ENCODE assay signal across 22 mouse cellular contexts in the genomic region with DNA sequence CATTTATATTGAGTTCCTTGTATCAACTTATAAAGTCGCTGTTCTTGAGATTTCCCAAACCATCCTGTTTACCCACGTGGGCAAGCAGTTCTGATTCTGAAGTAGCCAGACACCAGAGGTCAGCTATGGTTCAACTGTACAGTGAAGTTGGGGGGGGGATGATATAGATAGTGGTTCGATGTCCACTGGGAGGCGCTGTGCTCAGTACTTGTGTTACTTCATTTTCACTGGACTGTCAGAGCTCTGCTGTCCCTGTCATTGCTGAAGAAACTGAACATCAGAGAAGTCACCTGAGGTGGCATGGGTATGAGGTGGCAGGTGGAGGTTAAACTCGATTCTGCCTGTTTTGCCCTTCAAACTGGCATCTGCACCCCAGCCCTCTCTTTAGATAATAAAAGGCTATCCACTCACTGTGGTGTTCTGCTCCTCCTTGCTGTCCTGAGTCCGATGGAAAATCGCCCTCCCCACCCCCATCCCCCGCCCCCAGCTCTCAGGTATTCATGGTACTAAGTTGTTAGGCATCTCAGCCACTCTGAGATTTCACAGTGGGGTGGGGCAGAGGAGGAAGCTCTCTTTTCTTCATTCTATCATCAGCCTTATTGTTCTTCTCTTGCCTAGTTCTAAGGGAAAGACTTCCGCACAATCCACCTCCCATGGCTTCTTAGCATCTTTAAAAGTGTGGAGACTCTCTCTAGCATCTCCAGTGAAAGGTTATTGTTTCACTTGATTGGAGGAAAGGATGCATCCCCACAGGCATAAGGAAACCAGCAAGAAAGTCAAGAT.
DNase-seq lines count a peak whose midpoint lies in the region; ATAC-seq and TF ChIP-seq lines count a peak whose summit lies in the region.
"Had no signal": no experiment of that assay in that cellular context is flagged by ENCODE, and none has a peak within 500 bp of the region (broad histone marks: within the 10 kb centered on the region; RNA-seq: fewer than 3 reads in every experiment).

No protein-coding gene starts in this region.

- no peaks in the 10 kb centered on the region for H3K36me3 ChIP-seq in kidney, postnatal 0 days (ENCODE audit: insufficient read depth, low read length)
- H3K36me3 ChIP-seq in midbrain, postnatal 0 days (ENCODE audit: insufficient read depth, low read length): no peaks in the 10 kb centered on the region
- H3K36me3 ChIP-seq in midbrain, embryonic 10.5 days: peaks cover 4% of the 10 kb centered on the region; the same call in 1 of the 2 replicates
- H3K36me3 ChIP-seq in ES-Bruce4 (ENCODE audit: control insufficient read depth, insufficient read depth, low read length, poor library complexity, severe bottlenecking) (no peaks in the 10 kb centered on the region), MEL (ENCODE audit: control insufficient read depth in 1 of 2, insufficient read depth in 2 of 2, low read length in 2 of 2) (no peaks in the 10 kb centered on the region; a peak in 1 of 4 replicates)
- H3K36me3 ChIP-seq in hindbrain, embryonic 13.5 days: no peaks in the 10 kb centered on the region
- no peaks in the 10 kb centered on the region for H3K36me3 ChIP-seq in hindbrain, embryonic 16.5 days (ENCODE audit: control insufficient read depth, insufficient read depth, low read length)
- H3K36me3 ChIP-seq: heart, embryonic 13.5 days; neural tube, embryonic 12.5 days had no signal

- H3K27me3 ChIP-seq in kidney, postnatal 0 days (ENCODE audit: insufficient read depth, low read length): no peaks in the 10 kb centered on the region
- no peaks in the 10 kb centered on the region for H3K27me3 ChIP-seq in midbrain, postnatal 0 days (ENCODE audit: insufficient read depth, low read length)
- H3K27me3 ChIP-seq in midbrain, embryonic 10.5 days (ENCODE audit: low read depth, poor library complexity, severe bottlenecking): no peaks in the 10 kb centered on the region
- no peaks in the 10 kb centered on the region for H3K27me3 ChIP-seq in ES-Bruce4 (ENCODE audit: control insufficient read depth, insufficient read depth, low read length, poor library complexity, severe bottlenecking)
- no peaks in the 10 kb centered on the region for H3K27me3 ChIP-seq in MEL (ENCODE audit: control insufficient read depth in 1 of 2, insufficient read depth in 2 of 2, low read length in 2 of 2)
- H3K27me3 ChIP-seq in hindbrain, embryonic 13.5 days: no peaks in the 10 kb centered on the region
- H3K27me3 ChIP-seq in hindbrain, embryonic 16.5 days (replicated peaks; ENCODE audit: control insufficient read depth, insufficient read depth, low read length): no peaks in the 10 kb centered on the region
- H3K27me3 ChIP-seq: heart, embryonic 13.5 days; neural tube, embryonic 12.5 days had no signal

- no peaks in the 10 kb centered on the region for H3K9me3 ChIP-seq in kidney, postnatal 0 days (replicated peaks; ENCODE audit: low read length)
- H3K9me3 ChIP-seq in midbrain, postnatal 0 days (ENCODE audit: low read length): no peaks in the 10 kb centered on the region
- no peaks in the 10 kb centered on the region for H3K9me3 ChIP-seq in midbrain, embryonic 10.5 days (replicated peaks)
- H3K9me3 ChIP-seq in ES-Bruce4 (replicated peaks; ENCODE audit: control insufficient read depth, insufficient read depth, low read length, poor library complexity, severe bottlenecking) (no peaks in the 10 kb centered on the region), MEL (replicated peaks; ENCODE audit: insufficient read depth, low read length) (no peaks in the 10 kb centered on the region)
- no peaks in the 10 kb centered on the region for H3K9me3 ChIP-seq in hindbrain, embryonic 13.5 days
- no peaks in the 10 kb centered on the region for H3K9me3 ChIP-seq in hindbrain, embryonic 16.5 days (ENCODE audit: control insufficient read depth, low read length)
- H3K9me3 ChIP-seq: heart, embryonic 13.5 days; neural tube, embryonic 12.5 days had no signal

- H3K9ac ChIP-seq in kidney, postnatal 0 days (ENCODE audit: low read depth, low read length): no peak overlapping the region
- H3K9ac ChIP-seq in midbrain, postnatal 0 days (replicated peaks; ENCODE audit: low read length, poor library complexity, severe bottlenecking): no peak overlapping the region
- H3K9ac ChIP-seq in ES-Bruce4 (ENCODE audit: low read depth, poor library complexity, severe bottlenecking): no peak overlapping the region
- no peak overlapping the region for H3K9ac ChIP-seq in MEL (ENCODE audit: control insufficient read depth, low read depth, low read length, poor library complexity, severe bottlenecking)
- no peak overlapping the region for H3K9ac ChIP-seq in hindbrain, embryonic 13.5 days
- H3K9ac ChIP-seq in hindbrain, embryonic 16.5 days (ENCODE audit: low read depth, low read length): no peak overlapping the region
- H3K9ac ChIP-seq: heart, embryonic 13.5 days; neural tube, embryonic 12.5 days had no signal

- no peak for ATAC-seq in kidney, postnatal 0 days (replicated peaks; ENCODE audit: low FRiP score, low read depth)
- ATAC-seq in midbrain, postnatal 0 days (ENCODE audit: low FRiP score): peak; percentile 27
- no peak for ATAC-seq in hindbrain, embryonic 13.5 days (ENCODE audit: low FRiP score)
- ATAC-seq in hindbrain, embryonic 16.5 days: no peak
- ATAC-seq: activated CD4-positive, CD25-positive, alpha-beta regulatory T cell, adult 4 months had no signal

- TF ChIP-seq CTCF in kidney, postnatal 0 days (IDR thresholded peaks at IDR 0.05; ENCODE audit: low read depth): peak; percentile 4; the same call in 1 of the 2 replicates
- 0 out of 2 replicates have a peak, but pooled peaks have one; percentile 25 for TF ChIP-seq CTCF in midbrain, postnatal 0 days (IDR thresholded peaks at IDR 0.05)
- TF ChIP-seq CTCF in ES-Bruce4 (IDR thresholded peaks at IDR 0.05; ENCODE audit: low read depth, low read length) (peak; percentile 5), MEL (IDR thresholded peaks at IDR 0.05 in 2 of 3, conservative IDR thresholded peaks at IDR 0.05 in 1 of 3; ENCODE audit: control insufficient read depth in 1 of 3, insufficient read depth in 1 of 3, low read depth in 2 of 3, low read length in 3 of 3, poor library complexity in 1 of 3, severe bottlenecking in 1 of 3) (peak; percentile 16 to 44 (median 35); a peak in 4 of 6 replicates)

- H3K79me2 ChIP-seq in MEL (ENCODE audit: control insufficient read depth, insufficient read depth, low read length, poor library complexity): no peaks in the 10 kb centered on the region

- H3K4me1 ChIP-seq in kidney, postnatal 0 days (replicated peaks; ENCODE audit: insufficient read depth, low read length): no peaks in the 10 kb centered on the region
- H3K4me1 ChIP-seq in midbrain, postnatal 0 days (ENCODE audit: insufficient read depth, low read length): no peaks in the 10 kb centered on the region
- H3K4me1 ChIP-seq in midbrain, embryonic 10.5 days: no peaks in the 10 kb centered on the region
- no peaks in the 10 kb centered on the region for H3K4me1 ChIP-seq in ES-Bruce4 (ENCODE audit: control insufficient read depth, insufficient read depth, low read length)
- H3K4me1 ChIP-seq in MEL (ENCODE audit: control insufficient read depth in 1 of 2, insufficient read depth in 2 of 2, low read length in 2 of 2): peaks cover 0 to 3% of the 10 kb centered on the region in 2 experiments; a peak in 1 of 4 replicates
- no peaks in the 10 kb centered on the region for H3K4me1 ChIP-seq in hindbrain, embryonic 13.5 days (replicated peaks)
- H3K4me1 ChIP-seq in hindbrain, embryonic 16.5 days (ENCODE audit: control insufficient read depth, insufficient read depth, low read depth, low read length): no peaks in the 10 kb centered on the region
- H3K4me1 ChIP-seq: heart, embryonic 13.5 days; neural tube, embryonic 12.5 days had no signal

- WGBS in kidney, postnatal 0 days: 78% methylated on average over 9 of the region's 9 CpGs
- WGBS in midbrain, postnatal 0 days: 89% methylated on average over 9 of the region's 9 CpGs
- 85% methylated on average over 9 of the region's 9 CpGs for WGBS in midbrain, embryonic 10.5 days
- 79% methylated on average over 9 of the region's 9 CpGs for WGBS in hindbrain, embryonic 13.5 days
- WGBS in hindbrain, embryonic 16.5 days: 88% methylated on average over 9 of the region's 9 CpGs

- H3K27ac ChIP-seq in kidney, postnatal 0 days: no peak overlapping the region
- H3K27ac ChIP-seq in midbrain, postnatal 0 days (ENCODE audit: low read depth, low read length): no peak overlapping the region
- H3K27ac ChIP-seq in midbrain, embryonic 10.5 days (replicated peaks): no peak overlapping the region
- H3K27ac ChIP-seq in ES-Bruce4 (ENCODE audit: insufficient read depth, low read length) (no peak overlapping the region), MEL (ENCODE audit: control insufficient read depth, low read depth, low read length) (no peak overlapping the region)
- H3K27ac ChIP-seq in hindbrain, embryonic 13.5 days: no peak overlapping the region
- no peak overlapping the region for H3K27ac ChIP-seq in hindbrain, embryonic 16.5 days (ENCODE audit: low read depth, low read length)
- H3K27ac ChIP-seq: heart, embryonic 13.5 days; neural tube, embryonic 12.5 days had no signal

- TF ChIP-seq RAD21 in MEL (IDR thresholded peaks at IDR 0.05; ENCODE audit: low read depth, low read length): no peak; the same call in 1 of the 2 replicates

- TF ChIP-seq POLR2A in ES-Bruce4 (IDR thresholded peaks at IDR 0.05; ENCODE audit: insufficient read depth, low read length) (no peak), MEL (IDR thresholded peaks at IDR 0.05; ENCODE audit: control insufficient read depth in 1 of 2, insufficient read depth in 1 of 2, low read depth in 1 of 2, low read length in 2 of 2, poor library complexity in 1 of 2) (no peak)

- no peak for DNase-seq in kidney, postnatal 0 days (ENCODE audit: low spot score)
- no peak for DNase-seq in kidney, postnatal 25 days
- DNase-seq in midbrain, postnatal 0 days (ENCODE audit: low spot score): no peak
- DNase-seq in midbrain, embryonic 10.5 days (ENCODE audit: low spot score): no peak
- peak; percentile 23 for DNase-seq in MEL (ENCODE audit: low read depth, low spot score)
- DNase-seq: adrenal gland, postnatal 10 days; cerebellum, adult 11 months; cerebellum, postnatal 25 days; gastrocnemius, postnatal 10 days; heart, adult 18-20 months; kidney, adult 8-10 months; liver; lung, adult 2 months; lung, postnatal 36 days; spleen, adult 18-20 months; thymus, adult 18-20 months had no signal

- no peak overlapping the region for H3K4me3 ChIP-seq in kidney, postnatal 0 days (replicated peaks; ENCODE audit: low read depth, low read length)
- no peak overlapping the region for H3K4me3 ChIP-seq in midbrain, postnatal 0 days (ENCODE audit: low read depth, low read length)
- H3K4me3 ChIP-seq in midbrain, embryonic 10.5 days: no peak overlapping the region
- H3K4me3 ChIP-seq in ES-Bruce4 (ENCODE audit: low read depth, low read length) (no peak overlapping the region), MEL (ENCODE audit: control insufficient read depth in 1 of 2, insufficient read depth in 1 of 2, low read depth in 2 of 2, low read length in 2 of 2) (no peak overlapping the region)
- no peak overlapping the region for H3K4me3 ChIP-seq in hindbrain, embryonic 13.5 days
- H3K4me3 ChIP-seq in hindbrain, embryonic 16.5 days (ENCODE audit: low read length): no peak overlapping the region
- H3K4me3 ChIP-seq: heart, embryonic 13.5 days; neural tube, embryonic 12.5 days had no signal

- no peak overlapping the region for H3K4me2 ChIP-seq in kidney, postnatal 0 days (ENCODE audit: low read length)
- H3K4me2 ChIP-seq in midbrain, postnatal 0 days (ENCODE audit: low read depth, low read length, poor library complexity, severe bottlenecking): no peak overlapping the region
- H3K4me2 ChIP-seq in hindbrain, embryonic 13.5 days: no peak overlapping the region
- H3K4me2 ChIP-seq in hindbrain, embryonic 16.5 days (ENCODE audit: low read length): no peak overlapping the region
- H3K4me2 ChIP-seq: heart, embryonic 13.5 days; neural tube, embryonic 12.5 days had no signal

- TF ChIP-seq EP300 in ES-Bruce4 (IDR thresholded peaks at IDR 0.05; ENCODE audit: insufficient read depth, low read depth, low read length) (no peak), MEL (IDR thresholded peaks at IDR 0.05; ENCODE audit: low read depth in 1 of 2, low read length in 2 of 2) (no peak)
